Mouse (Mus musculus): ENCODE measurements around the gene Vopp1. TPM values are rescaled to one million over a fixed set of nuclear protein-coding genes. Genes with fewer than 3 reads are reported as not detected.

Gene Vopp1
- total and polyA plus RNA-seq, 3 experiments = 0.10 TPM; not detected in 2

- H3K9ac ChIP-seq (ENCODE audit: insufficient read depth, low read depth) = no peak overlapping the region
- no peaks in the 10 kb centered on the region for H3K9me3 ChIP-seq (replicated peaks; ENCODE audit: low read length)
- no peaks in the 10 kb centered on the region for H3K27me3 ChIP-seq (replicated peaks)
- H3K36me3 ChIP-seq (replicated peaks in 1 of 2; ENCODE audit: control insufficient read depth in 1 of 2, insufficient read depth in 1 of 2, low read length in 1 of 2) = no peaks in the 10 kb centered on the region
- H3K27ac ChIP-seq (ENCODE audit: insufficient read depth, low read depth) = no peak overlapping the region
- DNase-seq (ENCODE audit: extremely low read depth) = no peak
- no peak for TF ChIP-seq BHLHE40 (IDR thresholded peaks at IDR 0.05; ENCODE audit: low read depth, low read length)
- no peak for TF ChIP-seq MAFK (IDR thresholded peaks at IDR 0.05; ENCODE audit: insufficient replicate concordance, low read length)
- no peaks in the 10 kb centered on the region for H3K79me2 ChIP-seq (replicated peaks; ENCODE audit: control insufficient read depth, extremely low read depth, insufficient read depth, poor library complexity, severe bottlenecking)
- H3K4me3 ChIP-seq (replicated peaks in 1 of 3; ENCODE audit: low read depth in 2 of 3, low read length in 2 of 3, poor library complexity in 1 of 3) = no peak overlapping the region
- dilution Hi-C loops (cut with MboI; ENCODE audit: extremely low pct_ligation_motif_present, extremely low pct_unique_long_range_greater_than_20kb, low sequenced_read_pairs) = no loop called here
- H3K4me1 ChIP-seq (ENCODE audit: control insufficient read depth in 1 of 2, insufficient read depth in 2 of 2) = no peaks in the 10 kb centered on the region
- in situ Hi-C loops (cut with MboI; ENCODE audit: low pct_ligation_motif_present, low pct_unique_long_range_greater_than_20kb, low sequenced_read_pairs) = no loop called here
- no peak overlapping the region for H3K4me2 ChIP-seq (ENCODE audit: insufficient read depth, low read depth, poor library complexity, severe bottlenecking)
These were observed 19.5 kb downstream of the Vopp1 start for GRCm38 (mm10) chr6:57805218-57806069.

- no peaks in the 10 kb centered on the region for H3K27me3 ChIP-seq (replicated peaks)
- H3K27ac ChIP-seq (ENCODE audit: insufficient read depth, low read depth) = no peak overlapping the region
- no peaks in the 10 kb centered on the region for H3K79me2 ChIP-seq (replicated peaks; ENCODE audit: control insufficient read depth, extremely low read depth, insufficient read depth, poor library complexity, severe bottlenecking)
- H3K36me3 ChIP-seq (replicated peaks in 1 of 2; ENCODE audit: control insufficient read depth in 1 of 2, insufficient read depth in 1 of 2, low read length in 1 of 2) = no peaks in the 10 kb centered on the region
- no peaks in the 10 kb centered on the region for H3K4me1 ChIP-seq (ENCODE audit: control insufficient read depth in 1 of 2, insufficient read depth in 2 of 2)
- dilution Hi-C loops (cut with MboI; ENCODE audit: extremely low pct_ligation_motif_present, extremely low pct_unique_long_range_greater_than_20kb, low sequenced_read_pairs) (no loop called here), in situ Hi-C loops (cut with MboI; ENCODE audit: low pct_ligation_motif_present, low pct_unique_long_range_greater_than_20kb, low sequenced_read_pairs) (no loop called here)
- no peak overlapping the region for H3K9ac ChIP-seq (ENCODE audit: insufficient read depth, low read depth)
- no peak overlapping the region for H3K4me3 ChIP-seq (replicated peaks in 1 of 3; ENCODE audit: low read depth in 2 of 3, low read length in 2 of 3, poor library complexity in 1 of 3)
- no peak for DNase-seq (ENCODE audit: extremely low read depth)
- no peaks in the 10 kb centered on the region for H3K9me3 ChIP-seq (replicated peaks; ENCODE audit: low read length)
- H3K4me2 ChIP-seq (ENCODE audit: insufficient read depth, low read depth, poor library complexity, severe bottlenecking) = no peak overlapping the region
- no peak for TF ChIP-seq PAX5 (IDR thresholded peaks at IDR 0.05; ENCODE audit: low read length)
- no peak for TF ChIP-seq UBTF (IDR thresholded peaks at IDR 0.05; ENCODE audit: low read depth, low read length)
- no peak for TF ChIP-seq USF2 (conservative IDR thresholded peaks at IDR 0.05; ENCODE audit: low read depth, low read length)
- no peak for TF ChIP-seq ZMIZ1 (IDR thresholded peaks at IDR 0.05; ENCODE audit: low read depth, low read length)
- TF ChIP-seq CHD2 (IDR thresholded peaks at IDR 0.05; ENCODE audit: low read length) = no peak
- no peak for TF ChIP-seq GABPA (IDR thresholded peaks at IDR 0.05; ENCODE audit: insufficient replicate concordance, low read depth, low read length)
- TF ChIP-seq RCOR1 (conservative IDR thresholded peaks at IDR 0.05; ENCODE audit: low read depth, low read length) = no peak
- no peak for TF ChIP-seq HCFC1 (IDR thresholded peaks at IDR 0.05; ENCODE audit: low read depth, low read length)
- TF ChIP-seq MXI1 (IDR thresholded peaks at IDR 0.05; ENCODE audit: low read depth, low read length) = no peak
- no peak for TF ChIP-seq ELF1 (IDR thresholded peaks at IDR 0.05; ENCODE audit: low read depth, low read length)
- no peak for TF ChIP-seq ETS1 (conservative IDR thresholded peaks at IDR 0.05; ENCODE audit: low read depth, low read length)
- TF ChIP-seq SMC3 (IDR thresholded peaks at IDR 0.05; ENCODE audit: low read depth, low read length) = no peak
- TF ChIP-seq ZC3H11A (IDR thresholded peaks at IDR 0.05; ENCODE audit: low read depth, low read length) = no peak
- no peak for TF ChIP-seq POLR2AphosphoS2 (IDR thresholded peaks at IDR 0.05; ENCODE audit: low read depth, low read length)
- TF ChIP-seq POLR2A (IDR thresholded peaks at IDR 0.05; ENCODE audit: low read depth, low read length) = no peak
- TF ChIP-seq NRF1 (IDR thresholded peaks at IDR 0.05; ENCODE audit: low read depth, low read length) = no peak
These were observed 21.8 kb downstream of the Vopp1 start for GRCm38 (mm10) chr6:57803130-57803529.

Data from CH12.LX (cell line).